Mouse (Mus musculus): ENCODE measurements around the gene Gjc3. TPM values are rescaled to one million over a fixed set of nuclear protein-coding genes. Genes with fewer than 3 reads are reported as not detected.

The Gjc3 gene
- polyA plus RNA-seq, 1 experiment = not detected

DNA sequence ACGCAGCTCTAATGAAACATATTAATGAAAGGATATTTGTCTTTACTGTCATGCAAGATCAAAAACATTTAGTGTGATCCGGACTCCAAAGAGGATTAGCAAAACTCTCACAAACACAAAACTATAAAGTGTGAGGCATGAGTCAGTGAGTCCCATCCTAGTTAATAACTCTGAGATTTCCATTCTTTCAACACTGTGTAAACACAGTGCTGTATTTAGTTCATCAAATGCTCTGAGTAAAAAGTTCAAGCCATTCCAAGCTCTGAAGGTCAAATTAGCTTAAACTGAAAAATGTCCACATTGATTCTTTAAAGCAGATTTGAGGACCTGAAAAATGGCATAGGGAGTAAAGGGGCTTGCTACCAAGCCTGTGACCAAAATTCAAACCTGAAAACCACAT lies 16.2 kb upstream of the Gjc3 start:
- H3K36me3 ChIP-seq (ENCODE audit: control insufficient read depth, insufficient read depth) = no peaks in the 10 kb centered on the region

DNA sequence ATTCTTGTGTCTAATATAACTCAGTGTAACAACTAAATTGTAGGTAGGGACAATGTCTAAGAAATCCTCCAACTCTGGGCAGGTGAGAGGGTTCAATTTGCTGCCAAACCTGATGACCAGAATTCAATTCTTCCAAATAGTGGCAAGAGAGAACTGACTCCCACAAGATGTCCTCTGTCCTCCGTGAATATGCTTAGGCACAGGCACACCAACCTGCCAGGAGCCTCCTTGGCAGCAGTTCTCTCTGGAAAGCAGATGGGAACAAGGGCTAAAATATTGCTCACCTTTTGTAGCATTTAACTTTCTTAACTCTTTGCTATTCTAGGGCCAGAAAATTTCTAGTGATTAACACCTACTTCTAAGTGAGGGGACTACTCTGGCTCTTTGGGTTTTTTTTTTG lies 14.4 kb upstream of the Gjc3 start:
- no peak overlapping the region for H3K4me2 ChIP-seq (ENCODE audit: low read depth)
- H3K4me3 ChIP-seq = no peak overlapping the region
- TF ChIP-seq SRF (IDR thresholded peaks at IDR 0.05; ENCODE audit: control insufficient read depth, insufficient read length, low read depth) = no peak
- TF ChIP-seq MAX (IDR thresholded peaks at IDR 0.05; ENCODE audit: low read depth) = no peak
- no peak for TF ChIP-seq E2F4 (IDR thresholded peaks at IDR 0.05; ENCODE audit: insufficient read depth)
- no peak for TF ChIP-seq USF1 (IDR thresholded peaks at IDR 0.05; ENCODE audit: low read depth)
- TF ChIP-seq TCF12 (IDR thresholded peaks at IDR 0.05; ENCODE audit: insufficient read depth, poor library complexity, severe bottlenecking) = no peak
- no peak for TF ChIP-seq REST (IDR thresholded peaks at IDR 0.05; ENCODE audit: insufficient read depth, insufficient read length)
- no peak for TF ChIP-seq CEBPB (IDR thresholded peaks at IDR 0.05; ENCODE audit: insufficient read depth, poor library complexity, severe bottlenecking)
- no peak for TF ChIP-seq POLR2A (IDR thresholded peaks at IDR 0.05; ENCODE audit: insufficient read length, low read depth)
- no peak for TF ChIP-seq MYOD1 (IDR thresholded peaks at IDR 0.05; ENCODE audit: control insufficient read depth in 1 of 3, insufficient read length in 2 of 3, low read depth in 2 of 3)
- no peaks in the 10 kb centered on the region for H3K36me3 ChIP-seq (ENCODE audit: control insufficient read depth, insufficient read depth)
- no peaks in the 10 kb centered on the region for H3K27me3 ChIP-seq (ENCODE audit: control insufficient read depth, insufficient read depth, insufficient read length)
- H3ac ChIP-seq (ENCODE audit: control insufficient read depth, insufficient read length) = no peak overlapping the region
- H3K79me2 ChIP-seq (ENCODE audit: control insufficient read depth, insufficient read depth) = no peaks in the 10 kb centered on the region

More for the DNA sequence above, 16.2 kb upstream of the Gjc3 start:
- no peaks in the 10 kb centered on the region for H3K79me2 ChIP-seq (ENCODE audit: control insufficient read depth, insufficient read depth)
- TF ChIP-seq POLR2AphosphoS2 (IDR thresholded peaks at IDR 0.05; ENCODE audit: insufficient read length, low read depth) = no peak
- TF ChIP-seq POLR2A (IDR thresholded peaks at IDR 0.05; ENCODE audit: insufficient read length, low read depth) = no peak
- TF ChIP-seq MYOD1 (IDR thresholded peaks at IDR 0.05; ENCODE audit: control insufficient read depth in 1 of 3, insufficient read length in 2 of 3, low read depth in 2 of 3) = no peak
- no peak for TF ChIP-seq REST (IDR thresholded peaks at IDR 0.05; ENCODE audit: insufficient read depth, insufficient read length)
- no peak for TF ChIP-seq MAX (IDR thresholded peaks at IDR 0.05; ENCODE audit: low read depth)
- no peak for TF ChIP-seq TCF3 (IDR thresholded peaks at IDR 0.05; ENCODE audit: insufficient read length, low read depth)
- TF ChIP-seq TCF12 (IDR thresholded peaks at IDR 0.05; ENCODE audit: insufficient read depth, poor library complexity, severe bottlenecking) = no peak
- TF ChIP-seq CEBPB (IDR thresholded peaks at IDR 0.05; ENCODE audit: insufficient read depth, poor library complexity, severe bottlenecking) = no peak
- no peak for TF ChIP-seq E2F4 (IDR thresholded peaks at IDR 0.05; ENCODE audit: insufficient read depth)
- TF ChIP-seq SRF (IDR thresholded peaks at IDR 0.05; ENCODE audit: control insufficient read depth, insufficient read length, low read depth) = no peak
- no peak for TF ChIP-seq USF1 (IDR thresholded peaks at IDR 0.05; ENCODE audit: low read depth)
- no peak for TF ChIP-seq MYOG (IDR thresholded peaks at IDR 0.05; ENCODE audit: control insufficient read depth in 1 of 3, insufficient read depth in 1 of 3, insufficient read length in 2 of 3, low read depth in 2 of 3)
- H3K4me3 ChIP-seq = no peak overlapping the region
- no peaks in the 10 kb centered on the region for H3K27me3 ChIP-seq (ENCODE audit: control insufficient read depth, insufficient read depth, insufficient read length)
- no peak overlapping the region for H3K4me2 ChIP-seq (ENCODE audit: low read depth)
- no peak overlapping the region for H3ac ChIP-seq (ENCODE audit: control insufficient read depth, insufficient read length)

DNA sequence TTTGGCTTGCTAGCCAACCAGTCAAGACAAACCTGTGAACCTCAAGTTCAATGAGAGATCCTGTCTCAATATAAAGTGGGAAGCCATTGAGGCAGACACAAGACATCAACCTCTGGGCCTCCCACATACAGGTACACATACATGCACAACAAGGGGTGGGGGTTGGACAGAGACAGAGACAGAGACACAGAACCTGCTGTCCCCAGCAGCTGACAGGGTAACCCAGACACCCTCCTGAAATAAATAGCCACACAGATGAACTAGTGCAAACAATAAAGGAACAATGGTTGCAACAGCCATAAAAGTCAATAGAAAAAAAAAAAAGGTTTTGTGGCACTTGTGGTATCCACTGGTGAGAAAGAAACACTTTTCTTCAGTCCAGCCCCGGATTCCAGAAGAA lies 12.5 kb upstream of the Gjc3 start:
- Histone ChIP-seq H3K4me3 (no peak overlapping the region), H3ac (ENCODE audit: control insufficient read depth, insufficient read length) (no peak overlapping the region), H3K4me2 (ENCODE audit: low read depth) (no peak overlapping the region), H3K27me3 (ENCODE audit: control insufficient read depth, insufficient read depth, insufficient read length) (no peaks in the 10 kb centered on the region), H3K79me2 (ENCODE audit: control insufficient read depth, insufficient read depth) (no peaks in the 10 kb centered on the region), H3K36me3 (ENCODE audit: control insufficient read depth, insufficient read depth) (no peaks in the 10 kb centered on the region)
- no peak for TF ChIP-seq CEBPB (IDR thresholded peaks at IDR 0.05; ENCODE audit: insufficient read depth, poor library complexity, severe bottlenecking)
- no peak for TF ChIP-seq MYOG (IDR thresholded peaks at IDR 0.05; ENCODE audit: control insufficient read depth in 1 of 3, insufficient read depth in 1 of 3, insufficient read length in 2 of 3, low read depth in 2 of 3)
- no peak for TF ChIP-seq SRF (IDR thresholded peaks at IDR 0.05; ENCODE audit: control insufficient read depth, insufficient read length, low read depth)
- no peak for TF ChIP-seq POLR2AphosphoS2 (IDR thresholded peaks at IDR 0.05; ENCODE audit: insufficient read length, low read depth)
- no peak for TF ChIP-seq TCF3 (IDR thresholded peaks at IDR 0.05; ENCODE audit: insufficient read length, low read depth)
- TF ChIP-seq USF1 (IDR thresholded peaks at IDR 0.05; ENCODE audit: low read depth) = no peak
- no peak for TF ChIP-seq E2F4 (IDR thresholded peaks at IDR 0.05; ENCODE audit: insufficient read depth)
- no peak for TF ChIP-seq REST (IDR thresholded peaks at IDR 0.05; ENCODE audit: insufficient read depth, insufficient read length)
- TF ChIP-seq TCF12 (IDR thresholded peaks at IDR 0.05; ENCODE audit: insufficient read depth, poor library complexity, severe bottlenecking) = no peak
- no peak for TF ChIP-seq MYOD1 (IDR thresholded peaks at IDR 0.05; ENCODE audit: control insufficient read depth in 1 of 3, insufficient read length in 2 of 3, low read depth in 2 of 3)
- no peak for TF ChIP-seq MAX (IDR thresholded peaks at IDR 0.05; ENCODE audit: low read depth)
- no peak for TF ChIP-seq POLR2A (IDR thresholded peaks at IDR 0.05; ENCODE audit: insufficient read length, low read depth)

DNA sequence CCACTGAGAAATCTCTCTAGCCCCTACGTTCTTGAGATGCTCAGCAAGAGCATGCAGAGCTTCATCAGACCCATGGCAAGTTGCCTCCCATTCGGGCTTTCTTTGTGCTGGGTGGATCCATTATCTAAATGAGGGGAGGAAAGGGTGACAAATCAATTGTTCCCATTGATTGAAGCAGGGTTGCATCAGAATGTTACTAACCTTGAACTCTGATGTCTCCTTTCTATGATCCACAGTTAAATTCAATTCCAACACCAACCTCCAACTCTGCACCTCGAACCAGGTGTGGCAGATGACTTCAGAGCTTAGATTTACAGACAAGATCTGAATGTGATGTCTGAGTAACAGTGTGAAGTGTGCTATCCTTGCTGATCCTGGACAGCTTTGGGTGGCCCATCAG lies 11.8 kb upstream of the Gjc3 start:
- Histone ChIP-seq H3K4me2 (ENCODE audit: low read depth) (no peak overlapping the region), H3K27me3 (ENCODE audit: control insufficient read depth, insufficient read depth, insufficient read length) (no peaks in the 10 kb centered on the region), H3K79me2 (ENCODE audit: control insufficient read depth, insufficient read depth) (no peaks in the 10 kb centered on the region), H3K36me3 (ENCODE audit: control insufficient read depth, insufficient read depth) (no peaks in the 10 kb centered on the region), H3ac (ENCODE audit: control insufficient read depth, insufficient read length) (no peak overlapping the region), H3K4me3 (no peak overlapping the region)
- TF ChIP-seq E2F4 (IDR thresholded peaks at IDR 0.05; ENCODE audit: insufficient read depth) (no peak), USF1 (IDR thresholded peaks at IDR 0.05; ENCODE audit: low read depth) (no peak), TCF3 (IDR thresholded peaks at IDR 0.05; ENCODE audit: insufficient read length, low read depth) (no peak), POLR2AphosphoS2 (IDR thresholded peaks at IDR 0.05; ENCODE audit: insufficient read length, low read depth) (no peak), MAX (IDR thresholded peaks at IDR 0.05; ENCODE audit: low read depth) (no peak), MYOG (IDR thresholded peaks at IDR 0.05; ENCODE audit: control insufficient read depth in 1 of 3, insufficient read depth in 1 of 3, insufficient read length in 2 of 3, low read depth in 2 of 3) (no peak), SRF (IDR thresholded peaks at IDR 0.05; ENCODE audit: control insufficient read depth, insufficient read length, low read depth) (no peak), REST (IDR thresholded peaks at IDR 0.05; ENCODE audit: insufficient read depth, insufficient read length) (no peak), TCF12 (IDR thresholded peaks at IDR 0.05; ENCODE audit: insufficient read depth, poor library complexity, severe bottlenecking) (no peak), CEBPB (IDR thresholded peaks at IDR 0.05; ENCODE audit: insufficient read depth, poor library complexity, severe bottlenecking) (no peak), POLR2A (IDR thresholded peaks at IDR 0.05; ENCODE audit: insufficient read length, low read depth) (no peak), MYOD1 (IDR thresholded peaks at IDR 0.05; ENCODE audit: control insufficient read depth in 1 of 3, insufficient read length in 2 of 3, low read depth in 2 of 3) (no peak)

All from myocyte (in vitro differentiated cells).